Mouse (Mus musculus) B cell, adult 67 days (primary cell): Measurements from ENCODE around the gene Hoxd11. TPM values are rescaled to one million over a fixed set of nuclear protein-coding genes. Genes with fewer than 3 reads are reported as not detected.

Experiments used
- total RNA-seq, 2 experiments: library from RNA; stranded (reverse); gene quantifications; 4 replicates each; pipeline ENCODE4 v1.2.4; 2023

Gene Hoxd11
- not detected for total RNA-seq

DNA sequence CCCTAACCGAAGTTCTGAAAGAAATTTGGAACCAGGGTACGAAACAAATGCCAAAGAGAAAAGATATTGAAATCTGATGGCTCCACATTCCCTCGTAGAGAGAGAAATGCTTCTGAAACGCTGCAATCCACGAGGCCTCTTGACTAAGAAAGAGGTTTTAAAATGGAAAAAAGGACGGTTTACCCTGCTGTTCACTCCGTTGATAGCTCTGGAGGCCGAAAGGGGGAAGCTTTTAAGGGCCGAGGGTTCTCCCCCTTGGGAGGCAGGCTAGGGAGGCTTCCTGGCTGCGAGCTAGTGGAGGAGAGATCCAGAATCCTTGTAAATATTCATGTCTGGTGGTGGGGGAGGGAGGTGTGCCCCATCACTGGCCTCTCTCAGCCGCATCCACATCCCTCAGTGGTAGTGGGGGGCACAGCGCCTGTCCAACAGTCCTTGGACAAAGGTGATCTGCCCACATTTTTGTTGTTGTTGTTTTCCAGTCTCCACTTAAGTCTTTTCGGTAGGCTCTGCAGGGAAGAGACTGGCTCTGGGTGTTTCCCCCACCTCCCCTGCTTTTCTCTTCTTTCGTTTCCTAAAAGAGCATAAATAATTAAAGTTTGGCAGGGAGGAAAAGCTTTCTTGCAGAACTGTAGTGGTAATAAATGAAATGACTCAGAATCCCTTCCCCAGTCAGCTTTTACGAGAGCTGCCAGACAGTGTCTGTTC lies at the start of gene Hoxd11:
TSS of gene Hoxd11 (plus strand) at position 667 of the 705 bp plus-strand sequence.

GRCm38 (mm10) chr2:74659507-74660005 lies 19.8 kb upstream of the Hoxd11 start, which contains the start of gene Evx2:
TSS of gene Evx2 (minus strand) at chr2:74659557.

DNA sequence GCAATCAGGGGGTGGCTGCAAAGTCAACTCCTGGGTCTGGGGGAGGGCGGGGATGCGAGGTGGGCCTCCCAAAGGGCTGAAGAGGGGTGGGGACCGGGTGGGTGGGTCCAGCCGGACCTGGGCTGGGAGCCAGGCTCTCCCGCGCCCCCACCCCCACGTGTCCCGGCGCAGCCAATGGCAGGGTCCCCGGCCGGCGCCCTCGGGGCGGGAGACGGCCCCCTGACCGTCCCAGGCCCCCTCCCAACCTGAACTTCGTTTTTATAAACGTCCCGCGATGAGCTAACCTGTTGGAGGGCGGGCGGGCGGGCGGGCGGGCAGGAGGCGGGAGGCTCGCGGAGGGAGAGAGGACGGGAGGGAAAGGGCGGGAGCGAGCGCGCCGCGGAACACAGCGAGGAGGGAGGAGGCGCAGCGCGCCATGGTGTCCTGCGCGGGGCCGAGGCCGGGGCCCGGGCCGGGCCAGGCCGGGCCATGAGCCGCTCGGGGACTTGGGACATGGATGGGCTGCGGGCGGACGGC lies 11.5 kb upstream of the Hoxd11 start, which contains the start of gene Hoxd13:
TSS of gene Hoxd13 (plus strand) at position 469 of the 516 bp plus-strand sequence.

GRCm38 (mm10) chr2:74674881-74675665 lies 4.3 kb upstream of the Hoxd11 start, which contains the start of gene Hoxd12:
TSS of gene Hoxd12 (plus strand) at chr2:74675013.

GRCm38 (mm10) chr2:74691022-74691951 lies 11.9 kb downstream of the Hoxd11 start, which contains the start of gene Hoxd10:
TSS of gene Hoxd10 (plus strand) at chr2:74691924.

GRCm38 (mm10) chr2:74697567-74698121 lies 18.3 kb downstream of the Hoxd11 start, which contains the start of gene Hoxd9:
TSS of gene Hoxd9 (plus strand) at chr2:74697727.

DNA sequence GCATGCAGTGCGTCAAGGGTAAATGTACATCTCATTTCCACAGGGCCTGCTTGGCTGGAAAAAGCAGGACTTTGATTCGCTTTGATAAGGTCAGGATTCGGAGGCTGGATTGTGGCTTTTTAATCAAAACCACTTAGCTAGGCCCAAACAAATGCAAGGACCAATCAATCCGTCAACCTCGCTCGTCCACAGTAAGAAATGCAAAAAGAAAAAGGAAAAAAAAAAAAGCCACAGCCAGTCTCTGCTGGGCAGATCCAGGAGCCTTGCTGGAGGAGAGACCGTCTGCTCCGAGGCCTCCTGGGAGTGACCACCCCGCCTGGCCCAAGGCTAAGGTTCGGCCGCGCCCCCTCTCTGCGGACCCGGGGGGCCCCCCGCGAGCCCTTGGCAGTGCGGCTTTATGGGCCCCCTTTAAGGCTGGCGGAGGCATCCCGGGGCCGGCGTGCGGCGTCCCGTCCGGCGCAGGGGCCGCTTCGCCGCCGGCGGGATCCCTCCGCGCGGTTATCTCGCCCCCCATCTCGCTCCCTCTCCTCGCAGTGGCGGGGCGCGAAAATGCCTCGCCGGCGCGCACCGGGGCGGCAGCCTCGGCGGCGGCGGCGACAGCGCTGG lies 25.1 kb downstream of the Hoxd11 start, which contains the start of gene Hoxd8:
TSS of gene Hoxd8 (plus strand) at position 223 of the 606 bp plus-strand sequence.

GRCm38 (mm10) chr2:74711721-74712621 lies 32.6 kb downstream of the Hoxd11 start, which contains the start of the genes Hoxd3 and Hoxd4:
TSS of gene Hoxd3 (plus strand) at chr2:74711927.
TSS of gene Hoxd4 (plus strand) at chr2:74711929.

DNA sequence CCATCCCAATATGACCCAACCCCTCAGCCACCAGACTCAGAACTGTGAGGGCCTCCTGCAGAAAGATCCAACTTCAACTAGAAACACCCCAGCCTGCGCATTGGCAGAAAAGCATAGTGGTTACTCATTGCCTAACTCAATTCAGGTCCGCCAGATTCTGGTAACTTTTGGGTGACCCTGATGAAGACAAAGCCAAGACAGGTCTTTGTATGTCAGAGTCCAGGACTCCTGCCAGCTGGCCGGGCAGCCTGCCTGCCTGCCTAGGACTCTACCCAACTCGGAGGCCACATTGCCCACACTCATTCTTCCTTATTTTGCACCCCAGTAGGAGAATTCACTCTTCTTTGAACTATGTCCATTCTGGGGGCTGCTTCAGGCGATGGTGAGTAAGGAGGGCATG lies 47.2 kb downstream of the Hoxd11 start, which contains the start of gene Gm28230:
TSS of gene Gm28230 (plus strand) at position 178 of the 400 bp plus-strand sequence.

Other genes with a start within 250 kb of the Hoxd11 start
- 10 to 100 TPM; 25.3 to 30.0 TPM for gene Lnpk, start 100.1 kb upstream of the Hoxd11 start, total RNA-seq
- not detected for gene Evx2, start 20.0 kb upstream of the Hoxd11 start, total RNA-seq
- not detected for gene Hoxd13, start 11.2 kb upstream of the Hoxd11 start, total RNA-seq
- not detected for gene Hoxd12, start 4.5 kb upstream of the Hoxd11 start, total RNA-seq
- gene Hoxd10, start 12.4 kb downstream of the Hoxd11 start, total RNA-seq = not detected
- not detected for gene Hoxd9, start 18.2 kb downstream of the Hoxd11 start, total RNA-seq
- not detected for gene Hoxd8, start 25.1 kb downstream of the Hoxd11 start, total RNA-seq
- not detected for gene Hoxd3, start 32.4 kb downstream of the Hoxd11 start, total RNA-seq
- gene Hoxd4, start 32.4 kb downstream of the Hoxd11 start, total RNA-seq = not detected
- not detected for gene Gm28230, start 47.2 kb downstream of the Hoxd11 start, total RNA-seq
- not detected for gene Hoxd1, start 83.4 kb downstream of the Hoxd11 start, total RNA-seq
- 10 to 100 TPM; 17.7 to 20.2 TPM for gene Mtx2, start 146.2 kb downstream of the Hoxd11 start, total RNA-seq